In genomic region chr11:72488753-72489271, GRCm38 (mm10) we compare ENCODE assay signal across 8 mouse cellular contexts. TPM values are rescaled to one million over a fixed set of nuclear protein-coding genes. Genes with fewer than 3 reads are reported as not detected.
DNase-seq lines count a peak whose midpoint lies in the region; ATAC-seq and TF ChIP-seq lines count a peak whose summit lies in the region.

No protein-coding gene starts in this region.

- under 1% methylated on average over 38 of the region's 38 CpGs for WGBS in heart, embryonic 15.5 days
- under 1% methylated on average over 38 of the region's 38 CpGs for WGBS in small intestine, adult 2 months

- H3K27me3 ChIP-seq in heart, embryonic 15.5 days = peaks cover 59% of the 10 kb centered on the region
- 0 out of 2 replicates have a peak, but pooled peaks cover 3% of the 10 kb centered on the region for H3K27me3 ChIP-seq in small intestine, adult 2 months (ENCODE audit: control insufficient read depth, insufficient read depth, low read length)

- peak overlapping the region; percentile 66 for H3K4me3 ChIP-seq in heart, embryonic 15.5 days
- peak overlapping the region; percentile 69 for H3K4me3 ChIP-seq in small intestine, adult 2 months (ENCODE audit: low read depth, low read length)

- no peaks in the 10 kb centered on the region for H3K36me3 ChIP-seq in heart, embryonic 15.5 days
- no peaks in the 10 kb centered on the region for H3K36me3 ChIP-seq in small intestine, adult 2 months (ENCODE audit: control insufficient read depth, insufficient read depth, low read length)

- H3K4me2 ChIP-seq in heart, embryonic 15.5 days = peak overlapping the region; percentile 98

- H3K9me3 ChIP-seq in heart, embryonic 15.5 days (replicated peaks) = no peaks in the 10 kb centered on the region

- H3K27ac ChIP-seq in heart, embryonic 15.5 days = no peak overlapping the region
- no peak overlapping the region for H3K27ac ChIP-seq in small intestine, adult 2 months (ENCODE audit: insufficient read depth, low read depth, low read length)

- peaks cover 33% of the 10 kb centered on the region for H3K4me1 ChIP-seq in heart, embryonic 15.5 days (replicated peaks)
- peaks cover 11% of the 10 kb centered on the region for H3K4me1 ChIP-seq in small intestine, adult 2 months (ENCODE audit: control insufficient read depth, insufficient read depth, insufficient read length, low read length)

- peak; percentile 15 for DNase-seq in thymus, postnatal 0 days (ENCODE audit: low spot score)
- no peak for DNase-seq in thymus, postnatal 10 days (ENCODE audit: low spot score in 2 of 2)
- peak; percentile 58 for DNase-seq in embryo, embryonic 11 days
- DNase-seq in left cerebral cortex, adult 11 months (ENCODE audit: low spot score) = peak; percentile 68
- no peak for DNase-seq in testis, postnatal 14 days (ENCODE audit: low spot score)

- ATAC-seq in heart, embryonic 15.5 days (replicated peaks; ENCODE audit: insufficient number of reproducible peaks, insufficient read depth, low FRiP score, low read depth) = no peak
- peak; percentile 32 for ATAC-seq in megakaryocyte progenitor cell, adult 5-6 weeks (replicated peaks; ENCODE audit: poor library complexity)

- no peak for TF ChIP-seq CTCF in small intestine, adult 2 months (IDR thresholded peaks at IDR 0.05; ENCODE audit: extremely low read depth, insufficient read length, insufficient replicate concordance, low read depth, low read length)

- no peak for TF ChIP-seq POLR2A in small intestine, adult 2 months (IDR thresholded peaks at IDR 0.05; ENCODE audit: low read depth, low read length)

- H3K9ac ChIP-seq in heart, embryonic 15.5 days = peak overlapping the region; percentile 57

RNA-seq across cellular contexts. Expression of gene Spns2, which starts 0.9 kb away (rescaled TPM):
- 1.4 and 1.5 TPM in 2 replicates for polyA plus RNA-seq in thymus, postnatal 0 days (2015; fragmentation: Nextera tagmentation; extraction: Ambion mirVana)
- polyA plus RNA-seq in heart, embryonic 15.5 days (2015; fragmentation: Nextera tagmentation; extraction: Ambion mirVana) = 2.8 and 3.2 TPM in 2 replicates
- total RNA-seq in megakaryocyte progenitor cell, adult 5-6 weeks (2015) = 18.0 and 25.8 TPM in 2 replicates
- 8.8 and 13.0 TPM in 2 replicates for total RNA-seq in megakaryocyte progenitor cell, adult 5-6 weeks (2017)
- 65.9 and 77.7 TPM in 2 replicates for polyA plus RNA-seq in small intestine, adult 2 months (2012; rRNA removed)

RNA-seq across cellular contexts. Expression of gene Mybbp1a, which starts 47.7 kb away (rescaled TPM):
- 124 and 128 TPM in 2 replicates for polyA plus RNA-seq in thymus, postnatal 0 days (2015; fragmentation: Nextera tagmentation; extraction: Ambion mirVana)
- 57.8 and 83.8 TPM in 2 replicates for polyA plus RNA-seq in heart, embryonic 15.5 days (2015; fragmentation: Nextera tagmentation; extraction: Ambion mirVana)
- total RNA-seq in megakaryocyte progenitor cell, adult 5-6 weeks (2015) = 255 and 264 TPM in 2 replicates
- 148 and 164 TPM in 2 replicates for total RNA-seq in megakaryocyte progenitor cell, adult 5-6 weeks (2017)
- polyA plus RNA-seq in small intestine, adult 2 months (2012; rRNA removed) = 17.6 and 25.0 TPM in 2 replicates

RNA-seq across cellular contexts. Expression of gene Ggt6, which starts 53.5 kb away (rescaled TPM):
- 1.0 and 1.1 TPM in 2 replicates for polyA plus RNA-seq in thymus, postnatal 0 days (2015; fragmentation: Nextera tagmentation; extraction: Ambion mirVana)
- polyA plus RNA-seq in heart, embryonic 15.5 days (2015; fragmentation: Nextera tagmentation; extraction: Ambion mirVana) = 0.15 TPM in 1 of 2 replicates, not detected in the other
- total RNA-seq in megakaryocyte progenitor cell, adult 5-6 weeks (2015) = not detected in 2 replicates
- not detected in 2 replicates for total RNA-seq in megakaryocyte progenitor cell, adult 5-6 weeks (2017)
- 20.2 and 60.1 TPM in 2 replicates for polyA plus RNA-seq in small intestine, adult 2 months (2012; rRNA removed)

Comparison
In these comparisons a context has a peak if more than half of its experiments do, and no peak if none do; other contexts are left out.
1. DNase-seq: peak in thymus, postnatal 0 days (single experiment), embryo, embryonic 11 days (single experiment) and left cerebral cortex, adult 11 months (single experiment); none in thymus, postnatal 10 days (0 of 2) and testis, postnatal 14 days (single experiment).
2. RNA of gene Spns2, which starts 0.9 kb away (polyA plus RNA-seq): 65.9 to 77.7 TPM in small intestine, adult 2 months; 2.8 to 3.2 TPM in heart, embryonic 15.5 days and 1.4 to 1.5 TPM in thymus, postnatal 0 days; every median in the first group is over 10 times any median in the second.
3. RNA of gene Ggt6, which starts 53.5 kb away (polyA plus RNA-seq): 20.2 to 60.1 TPM in small intestine, adult 2 months; 1.0 to 1.1 TPM in thymus, postnatal 0 days and 0.15 TPM in heart, embryonic 15.5 days; every median in the first group is over 10 times any median in the second.